Mouse (Mus musculus) heart, adult 2 months (tissue): ENCODE results near the gene Slamf9.

ENCODE experiments used
- CTCF ChIP-seq: fragments of 200-600 bp; IDR thresholded peaks from 2 replicates; pipeline ENCODE4 v1.8.1; 2022; ENCODE audit warnings: antibody characterized with exemption, mild to moderate bottlenecking, moderate library complexity
- POLR2A ChIP-seq: fragments of 200-500 bp; IDR thresholded peaks from 2 replicates; pipeline ENCODE4 v1.6.1; 2011; ENCODE audit warnings: mild to moderate bottlenecking, low read depth, low read length, control low read depth; ENCODE audit not compliant: insufficient read depth

DNA sequence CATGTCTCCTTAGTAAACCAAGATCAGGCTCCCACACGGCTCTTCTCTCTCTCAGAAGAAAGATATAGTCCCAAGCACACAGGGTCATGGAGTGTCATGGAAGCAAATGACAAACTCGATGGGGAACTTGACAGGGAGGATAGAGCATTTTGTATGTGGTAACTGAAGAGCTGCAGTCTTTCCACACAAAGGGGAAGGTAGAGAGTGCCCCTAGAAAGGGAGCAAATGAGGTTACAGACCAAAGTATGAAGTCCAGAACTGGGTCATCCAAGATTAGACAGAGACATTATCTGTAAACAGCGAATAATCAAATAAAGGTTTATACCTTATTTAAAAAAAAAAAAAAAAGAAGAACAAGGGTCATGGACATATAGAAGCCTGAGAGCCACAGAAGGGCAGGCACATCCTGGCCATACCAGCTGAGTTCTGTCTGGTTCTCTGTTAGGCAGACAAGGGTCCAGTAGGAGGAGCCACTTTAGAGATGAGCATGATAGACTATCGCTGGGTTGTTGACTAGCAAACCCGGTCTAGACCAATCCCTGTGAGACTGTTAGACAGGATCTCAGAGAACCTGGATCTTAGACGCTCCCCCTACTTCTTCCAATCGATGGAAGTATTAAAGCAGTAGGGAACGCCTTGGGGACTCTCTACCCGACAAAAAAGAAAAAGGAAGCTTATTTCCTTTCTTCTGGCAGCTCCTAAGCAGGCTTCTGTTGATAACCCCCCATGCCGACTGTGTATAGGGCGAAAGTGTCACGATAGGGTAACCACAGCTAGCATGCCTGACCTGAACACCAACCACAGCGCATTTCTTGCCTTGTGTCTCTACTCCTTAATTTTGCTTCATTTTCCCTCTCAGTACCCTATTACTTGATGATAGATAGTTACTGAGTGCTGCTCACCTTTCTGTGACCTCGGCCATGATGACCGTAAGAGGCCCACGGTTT, 11.5 kb upstream of the Slamf9 start:
- no peak for TF ChIP-seq POLR2A
- no peak for TF ChIP-seq CTCF
